In the genomic region with DNA sequence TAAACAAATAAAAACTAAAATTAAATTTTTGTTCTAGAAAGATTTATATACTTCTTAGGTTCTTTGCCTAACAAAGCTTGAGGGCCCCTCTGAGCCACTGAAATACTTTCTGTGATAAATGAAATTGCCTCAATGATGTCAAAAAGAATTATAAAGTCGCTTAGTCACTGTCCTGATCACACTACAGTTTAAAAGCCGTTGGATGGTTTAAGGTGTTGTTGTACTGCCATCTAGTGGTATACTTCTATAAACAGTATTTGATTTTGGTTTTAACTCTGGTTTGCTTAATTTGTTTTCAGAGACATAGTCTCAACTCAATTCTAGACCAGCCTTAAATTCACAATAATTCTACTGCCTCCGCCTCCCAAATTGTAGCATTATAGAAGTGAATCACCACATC, we compare ENCODE assay signal across 9 mouse cellular contexts.
DNase-seq lines count a peak whose midpoint lies in the region; ATAC-seq and TF ChIP-seq lines count a peak whose summit lies in the region.
"Had no signal": no experiment of that assay in that cellular context is flagged by ENCODE, and none has a peak within 500 bp of the region (broad histone marks: within the 10 kb centered on the region; RNA-seq: fewer than 3 reads in every experiment).

No protein-coding gene starts in this region.

- H3K4me1 ChIP-seq in kidney, embryonic 16.5 days (ENCODE audit: insufficient read depth, low read length), result no peaks in the 10 kb centered on the region
- H3K4me1 ChIP-seq in ES-Bruce4 (ENCODE audit: control insufficient read depth, insufficient read depth, low read length), result no peaks in the 10 kb centered on the region

- H3K9me3 ChIP-seq in kidney, embryonic 16.5 days (ENCODE audit: low read length), result no peaks in the 10 kb centered on the region
- no peaks in the 10 kb centered on the region for H3K9me3 ChIP-seq in ES-Bruce4 (replicated peaks; ENCODE audit: control insufficient read depth, insufficient read depth, low read length, poor library complexity, severe bottlenecking)

- no peak overlapping the region for H3K4me3 ChIP-seq in kidney, embryonic 16.5 days (ENCODE audit: low read length)
- no peak overlapping the region for H3K4me3 ChIP-seq in ES-Bruce4 (ENCODE audit: low read depth, low read length)

- no peaks in the 10 kb centered on the region for H3K36me3 ChIP-seq in kidney, embryonic 16.5 days (ENCODE audit: insufficient read depth, low read length)
- H3K36me3 ChIP-seq in ES-Bruce4 (ENCODE audit: control insufficient read depth, insufficient read depth, low read length, poor library complexity, severe bottlenecking), result no peaks in the 10 kb centered on the region

- H3K9ac ChIP-seq in kidney, embryonic 16.5 days (replicated peaks; ENCODE audit: low read length), result no peak overlapping the region
- H3K9ac ChIP-seq in ES-Bruce4 (ENCODE audit: low read depth, poor library complexity, severe bottlenecking), result no peak overlapping the region

- H3K4me2 ChIP-seq in kidney, embryonic 16.5 days (replicated peaks; ENCODE audit: low read depth, low read length), result no peak overlapping the region

- ATAC-seq in kidney, embryonic 16.5 days (ENCODE audit: low FRiP score, low TSS enrichment), result no peak
- ATAC-seq in megakaryocyte progenitor cell, adult 5-6 weeks (replicated peaks; ENCODE audit: poor library complexity), result peak; percentile 92
- no peak for ATAC-seq in monocyte, adult 5-6 weeks (replicated peaks; ENCODE audit: insufficient number of reproducible peaks, low FRiP score, low TSS enrichment, poor library complexity, severe bottlenecking)

- no peak for TF ChIP-seq POLR2A in ES-Bruce4 (IDR thresholded peaks at IDR 0.05; ENCODE audit: insufficient read depth, low read length)

- no peaks in the 10 kb centered on the region for H3K27me3 ChIP-seq in kidney, embryonic 16.5 days (ENCODE audit: insufficient read depth, low read length)
- H3K27me3 ChIP-seq in ES-Bruce4 (ENCODE audit: control insufficient read depth, insufficient read depth, low read length, poor library complexity, severe bottlenecking), result no peaks in the 10 kb centered on the region

- peak; percentile 1 for TF ChIP-seq CTCF in ES-Bruce4 (IDR thresholded peaks at IDR 0.05; ENCODE audit: low read depth, low read length)

- peak; percentile 3 for DNase-seq in kidney, postnatal 14 days
- peak; percentile 20 for DNase-seq in brain, embryonic 18.5 days (ENCODE audit: low read depth, low spot score)
- DNase-seq in cerebellum, postnatal 4 days (ENCODE audit: low spot score in 2 of 2), result no peak
- DNase-seq in thymus, postnatal 36 days, result no peak
- DNase-seq: right cerebral cortex, postnatal 25 days had no signal

- no peak for TF ChIP-seq EP300 in ES-Bruce4 (IDR thresholded peaks at IDR 0.05; ENCODE audit: insufficient read depth, low read depth, low read length)

- 26% methylated on average over 3 of the region's 3 CpGs for WGBS in kidney, embryonic 16.5 days

- no peak overlapping the region for H3K27ac ChIP-seq in kidney, embryonic 16.5 days (ENCODE audit: low read length)
- no peak overlapping the region for H3K27ac ChIP-seq in ES-Bruce4 (ENCODE audit: insufficient read depth, low read length)

Comparison
In these comparisons a context has a peak if more than half of its experiments do, and no peak if none do; other contexts are left out.
1. DNase-seq: peak in kidney, postnatal 14 days (single experiment) and brain, embryonic 18.5 days (single experiment); none in cerebellum, postnatal 4 days (0 of 2) and thymus, postnatal 36 days (0 of 2).